Mouse (Mus musculus) right cerebral cortex, postnatal 36 days (tissue): ENCODE results near the gene Pttg1.

ENCODE experiments used
- DNase-seq, 2 experiments: peaks; one replicate each; pipeline ENCODE4 v3.0.0; 2022; ENCODE audit warnings: low spot score in 2 of 2, mixed read lengths in 1 of 2

The Pttg1 gene

GRCm38 (mm10) chr11:43425824-43426413 is at the start of gene Pttg1:
Gene Pttg1 (minus strand): TSS chr11:43426251.
- DNase-seq = peak; percentile 42 to 57

DNA sequence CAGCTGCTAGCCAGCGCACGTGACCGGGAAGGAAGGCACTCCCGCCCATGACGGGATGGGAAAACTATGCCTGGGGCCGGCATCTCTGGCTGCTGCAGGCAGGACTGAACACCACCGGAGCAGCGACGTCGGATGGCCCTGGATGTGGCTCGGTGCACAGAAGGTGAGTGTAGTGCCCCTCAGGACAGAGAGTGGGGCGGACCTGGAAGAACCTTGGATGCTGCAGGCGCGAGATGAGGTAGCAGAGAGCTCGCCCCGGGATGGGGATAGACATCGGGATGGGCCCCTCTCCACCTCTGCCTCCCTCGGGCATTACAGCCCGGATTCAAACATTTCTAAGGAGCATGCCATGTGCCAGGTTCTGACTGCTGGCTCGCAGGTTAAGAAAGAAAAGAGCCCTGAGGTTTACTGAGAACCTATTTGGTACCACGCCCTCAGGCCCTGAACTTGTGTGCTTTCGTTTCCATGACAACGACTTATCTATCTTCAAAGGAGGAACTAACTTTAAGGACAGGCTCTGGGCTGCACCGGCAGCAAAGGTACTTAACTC is 48.2 kb upstream of the Pttg1 start, which contains the start of gene C1qtnf2:
Gene C1qtnf2, plus strand, starts transcription at position 52 of the 550 bp plus-strand sequence.
- no peak for DNase-seq

DNA sequence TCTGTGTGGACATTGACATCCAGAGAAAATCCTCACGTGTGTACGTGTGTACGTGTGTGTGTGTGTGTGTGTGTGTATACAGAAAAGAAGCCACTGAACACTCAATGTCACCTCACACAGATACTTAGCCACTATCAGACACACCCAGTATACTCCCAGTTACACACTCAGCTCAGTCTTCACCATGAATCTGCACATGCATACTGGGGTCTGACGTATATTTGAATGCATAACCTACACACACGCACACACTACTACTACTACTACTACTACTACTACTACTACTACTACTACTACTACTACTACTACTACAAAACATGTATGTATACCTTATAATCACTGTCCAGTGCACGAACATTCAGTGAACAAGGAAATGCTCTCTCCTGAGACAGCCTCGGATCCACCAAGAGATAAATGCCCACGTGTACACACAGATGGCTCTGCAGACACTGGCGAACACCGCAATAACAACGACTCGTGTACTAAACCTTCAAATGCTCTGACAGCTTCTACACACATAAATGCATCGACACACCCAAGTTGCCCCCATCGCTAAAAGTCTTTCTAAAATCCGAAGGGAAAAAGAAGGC is 47.7 kb upstream of the Pttg1 start:
- DNase-seq = no peak

GRCm38 (mm10) chr11:43473115-43473514 is 47.1 kb upstream of the Pttg1 start:
- no peak for DNase-seq

- no peak for DNase-seq
Measured at GRCm38 (mm10) chr11:43470881-43471820, 45.1 kb upstream of the Pttg1 start.

DNA sequence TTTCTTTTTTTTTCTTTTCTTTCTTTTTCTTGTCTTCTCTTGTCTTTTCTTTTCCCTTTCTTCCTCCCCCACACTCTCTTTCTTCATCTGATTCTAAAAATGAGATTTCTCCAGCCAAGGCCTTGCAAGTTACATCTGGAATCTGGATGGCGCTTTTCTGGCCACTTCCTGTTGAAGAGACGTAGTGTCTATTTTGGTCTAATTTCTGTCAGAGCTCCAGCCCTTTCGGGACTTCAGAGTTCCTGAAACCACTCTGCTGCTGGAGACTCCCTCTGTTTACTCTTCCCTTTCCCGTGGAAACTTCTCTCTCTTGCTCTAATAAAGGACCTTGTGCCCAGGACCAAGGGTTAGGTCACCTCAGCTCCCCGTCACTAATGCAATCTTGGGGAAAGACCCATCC is 44.1 kb upstream of the Pttg1 start:
- DNase-seq = no peak

DNA sequence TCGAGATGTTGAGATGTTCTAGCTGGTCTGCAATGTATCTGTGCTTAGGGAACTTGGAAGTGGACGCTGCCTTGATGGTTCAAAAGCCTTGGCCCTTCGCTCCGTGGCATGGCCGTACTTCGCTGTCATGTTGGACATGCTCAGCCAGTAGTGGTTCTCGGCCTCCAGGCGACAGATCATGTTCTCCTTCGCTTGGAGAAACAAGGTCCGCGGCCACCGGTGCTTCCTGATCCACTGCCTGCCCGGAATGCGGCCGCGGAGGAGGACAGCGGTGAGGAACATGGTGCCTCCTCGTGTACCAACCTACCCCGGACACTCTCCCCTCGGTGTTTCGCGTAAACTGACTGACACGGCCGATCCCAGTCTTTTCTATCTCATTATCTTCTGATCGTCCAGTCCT is 37.2 kb upstream of the Pttg1 start:
- DNase-seq = no peak

DNA sequence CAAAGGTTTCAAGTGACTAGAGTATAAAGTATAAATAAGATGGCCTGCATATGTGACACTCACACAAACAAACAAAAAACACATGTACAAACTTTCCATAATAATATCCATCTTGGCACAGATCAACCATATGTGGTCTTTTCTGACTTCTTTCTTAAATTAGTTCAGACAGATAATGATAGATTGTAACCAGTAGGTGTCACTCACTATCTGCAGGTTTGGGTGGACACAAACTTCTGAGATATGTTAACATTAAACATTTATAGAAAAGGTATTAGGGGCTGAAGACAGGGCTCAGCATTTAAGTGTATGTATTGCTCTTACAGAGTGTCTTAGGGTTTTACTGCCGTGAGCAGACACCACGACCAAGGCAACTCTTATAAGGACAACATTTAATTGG is 26.2 kb upstream of the Pttg1 start:
- DNase-seq = no peak

DNA sequence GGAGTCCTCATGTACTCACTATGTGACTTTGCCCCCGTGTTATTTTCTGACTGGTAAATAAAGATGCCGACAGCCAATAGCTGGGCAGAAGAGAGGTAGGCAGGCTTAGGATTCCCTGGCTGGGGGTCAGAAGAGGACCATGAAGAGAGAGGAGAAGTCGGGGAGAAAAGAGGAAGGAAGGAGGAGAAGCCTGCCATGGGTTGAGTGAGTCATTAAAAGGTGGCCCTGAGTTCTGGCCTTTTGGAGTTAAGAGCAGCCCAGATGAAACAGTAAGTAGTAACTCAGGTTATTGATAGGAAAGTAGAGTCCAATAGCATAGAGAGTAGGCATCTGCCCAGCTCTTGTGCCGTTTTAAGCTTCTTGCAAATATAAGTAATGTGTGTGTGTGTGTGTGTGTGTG is 25.3 kb upstream of the Pttg1 start:
- no peak for DNase-seq

GRCm38 (mm10) chr11:43449916-43450315 is 23.9 kb upstream of the Pttg1 start:
- no peak for DNase-seq

DNA sequence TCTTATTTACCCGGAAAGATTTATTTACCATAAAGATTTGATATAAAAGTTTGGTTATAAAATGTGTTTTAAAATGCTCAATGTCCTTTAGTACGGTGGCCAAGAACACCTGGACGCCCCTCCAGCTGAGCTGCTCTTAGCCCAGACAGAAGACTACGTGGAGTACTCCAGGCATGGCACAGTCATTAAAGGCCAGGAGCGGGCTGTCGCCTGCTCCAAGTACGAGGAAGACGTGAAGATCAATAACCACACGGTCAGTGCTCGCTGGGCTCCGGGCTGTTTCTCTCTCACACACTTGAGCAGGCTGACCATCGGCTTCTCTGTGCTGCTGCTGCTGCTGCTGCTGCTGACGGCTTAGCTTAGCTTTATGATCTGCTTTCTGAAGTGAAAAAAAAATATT is 17.1 kb upstream of the Pttg1 start:
- no peak for DNase-seq

GRCm38 (mm10) chr11:43441121-43441520 is 15.1 kb upstream of the Pttg1 start:
- DNase-seq = no peak

DNA sequence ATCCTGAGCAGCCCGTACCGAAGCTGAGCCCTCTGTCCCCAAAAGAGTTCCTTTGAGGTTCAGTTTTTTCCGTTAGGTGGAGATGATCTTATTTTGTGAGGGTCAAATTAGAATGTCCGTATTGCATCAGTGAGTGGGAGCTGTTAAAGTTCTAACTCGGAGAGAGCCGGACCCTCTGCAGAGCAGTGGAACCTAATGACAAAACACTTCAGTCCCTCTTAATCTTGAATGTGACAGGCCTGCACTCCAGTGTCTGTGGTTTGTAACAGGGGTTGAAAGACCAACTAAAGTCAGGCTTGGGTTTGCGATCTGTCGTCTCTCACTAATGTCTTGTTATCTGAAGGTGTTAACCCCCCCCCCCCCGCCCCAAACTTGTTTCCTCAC is 8.0 kb upstream of the Pttg1 start:
- DNase-seq = no peak

DNA sequence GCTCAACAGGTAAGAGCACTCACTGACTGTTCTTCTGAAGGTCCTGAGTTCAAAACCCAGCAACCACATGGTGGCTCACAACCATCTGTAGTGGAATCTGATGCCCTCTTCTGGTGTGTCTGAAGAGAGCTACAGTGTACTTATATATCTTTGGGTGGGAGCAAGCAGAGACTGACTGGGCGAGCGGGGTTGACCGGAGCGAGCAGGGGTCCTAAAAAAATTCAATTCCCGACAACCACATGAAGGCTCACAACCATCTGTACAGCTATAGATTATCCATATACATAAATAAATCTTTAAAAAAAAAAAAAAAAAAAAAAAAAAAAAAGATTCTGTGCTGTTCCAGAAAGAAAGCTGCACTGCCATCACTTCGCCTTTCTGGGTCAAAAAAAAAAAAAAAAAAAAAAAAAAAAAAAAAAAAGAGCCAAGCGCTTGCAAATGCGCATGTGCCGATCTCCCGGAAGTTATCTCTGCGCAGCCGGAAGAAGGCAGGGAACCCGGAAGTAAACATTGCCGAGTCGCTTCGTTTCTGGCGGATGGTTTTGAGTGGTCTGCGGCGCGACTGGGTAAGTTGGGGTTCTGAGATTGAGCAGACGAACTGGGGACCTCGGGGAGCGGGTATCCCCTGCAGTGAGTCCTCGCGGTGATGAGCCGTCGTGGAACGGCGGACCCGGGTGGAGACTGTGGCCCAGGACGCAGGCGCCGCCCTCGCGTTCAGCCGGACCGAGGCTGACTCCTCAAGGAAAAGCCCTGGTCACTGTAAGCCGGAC is 7.4 kb upstream of the Pttg1 start, which contains the start of gene Slu7:
Gene Slu7, plus strand, starts transcription at position 491 of the 770 bp plus-strand sequence.
- peak; percentile 54 to 64 for DNase-seq

GRCm38 (mm10) chr11:43426414-43426884 is 398 bp upstream of the Pttg1 start:
- DNase-seq = no peak

- no peak for DNase-seq
Measured at GRCm38 (mm10) chr11:43425166-43425709, 813 bp downstream of the Pttg1 start.

DNA sequence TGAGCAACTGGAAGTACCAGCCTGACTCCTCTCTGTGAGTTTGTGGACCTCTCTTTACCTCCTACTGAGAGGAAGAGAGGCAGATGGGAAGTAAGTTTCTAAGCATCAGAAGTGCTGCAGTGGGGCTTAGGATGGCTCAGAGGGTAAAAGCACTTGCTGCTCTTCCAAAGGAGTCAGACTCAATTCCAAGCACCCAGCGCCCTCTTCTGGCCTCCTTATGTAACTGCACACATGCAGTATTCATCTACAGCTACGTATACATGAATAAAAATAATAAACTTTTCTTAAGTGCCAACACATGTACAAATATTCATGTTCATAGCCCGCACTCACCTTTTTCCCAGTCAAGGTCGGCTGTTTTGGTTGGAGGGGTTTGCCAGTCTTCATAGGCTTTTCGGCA is 1.7 kb downstream of the Pttg1 start:
- DNase-seq = no peak

- no peak for DNase-seq
Measured at GRCm38 (mm10) chr11:43417201-43417600, 8.8 kb downstream of the Pttg1 start.

- peak; percentile 53 to 69 for DNase-seq
Measured at GRCm38 (mm10) chr11:43412771-43413451, 13.1 kb downstream of the Pttg1 start.

DNA sequence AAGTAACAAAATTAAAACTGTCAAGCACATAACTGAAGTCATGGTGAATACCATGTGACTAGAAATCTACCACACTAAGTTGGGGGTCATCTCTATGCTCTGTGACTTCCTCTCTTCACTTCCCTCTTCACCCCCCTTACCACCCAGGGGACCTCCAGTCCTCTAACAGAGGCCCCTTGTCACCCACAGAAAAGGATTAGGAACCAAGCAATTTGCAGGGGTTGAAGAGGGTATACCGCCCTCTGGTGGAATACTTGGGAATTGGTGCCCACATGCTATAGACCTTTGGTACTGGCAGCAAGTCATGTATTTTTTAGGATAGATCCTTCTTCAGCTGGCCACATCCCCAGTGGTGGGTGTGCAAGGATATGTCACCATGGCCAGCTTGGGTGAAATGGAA is 14.6 kb downstream of the Pttg1 start:
- DNase-seq = peak; percentile 36 to 39

GRCm38 (mm10) chr11:43410291-43410690 is 15.8 kb downstream of the Pttg1 start:
- DNase-seq = no peak
